Mouse (Mus musculus) hindbrain, embryonic 13.5 days (tissue): Measurements from ENCODE around the gene Cox19. TPM values are rescaled to one million over a fixed set of nuclear protein-coding genes. Genes with fewer than 3 reads are reported as not detected.
"Not testable (repeated sequence)": the region's sequence is repeated elsewhere in the genome, so short reads cannot be mapped to it uniquely, and the experiment has no call there.

ENCODE experiments used
- ATAC-seq: fragments of 200-750 bp; cut with Nextera tagmentation; 2 replicates; pipeline ENCODE4 v1.8.0; 2017; ENCODE audit warnings: moderate TSS enrichment; ENCODE audit not compliant: low FRiP score
- H3K27ac ChIP-seq: fragments of 300-500 bp; sonication (generic); 2 replicates; pipeline ENCODE4 v1.5.1; 2015; ENCODE audit warnings: inconsistent platforms, mild to moderate bottlenecking, moderate library complexity
- H3K27me3 ChIP-seq: fragments of 300-500 bp; sonication (generic); 2 replicates; pipeline ENCODE4 v1.6.1; 2015; ENCODE audit warnings: mild to moderate bottlenecking, inconsistent platforms
- H3K36me3 ChIP-seq: fragments of 300-500 bp; sonication (generic); 2 replicates; pipeline ENCODE4 v1.6.1; 2015; ENCODE audit warnings: mild to moderate bottlenecking, inconsistent platforms
- H3K4me1 ChIP-seq: fragments of 300-500 bp; sonication (generic); replicated peaks from 2 replicates; pipeline ENCODE4 v1.6.1; 2015; ENCODE audit warnings: inconsistent platforms
- H3K4me2 ChIP-seq: fragments of 300-500 bp; sonication (generic); 2 replicates; pipeline ENCODE4 v1.6.1; 2015; ENCODE audit warnings: inconsistent platforms, mild to moderate bottlenecking, moderate library complexity
- H3K4me3 ChIP-seq: fragments of 300-500 bp; sonication (generic); 2 replicates; pipeline ENCODE4 v1.5.1; 2015; ENCODE audit warnings: mild to moderate bottlenecking, inconsistent platforms
- H3K9ac ChIP-seq: fragments of 300-500 bp; sonication (generic); 2 replicates; pipeline ENCODE4 v1.6.1; 2015; ENCODE audit warnings: mild to moderate bottlenecking, inconsistent platforms
- H3K9me3 ChIP-seq: fragments of 300-500 bp; sonication (generic); 2 replicates; pipeline ENCODE4 v1.6.1; 2016; ENCODE audit warnings: inconsistent platforms
- WGBS: fragments of 180-500 bp; shearing (Covaris S2); methylation state at CpG from one replicate; pipeline ENCODE4 v1.1.7; 2015; 5-methylcytosine and 5-hydroxymethylcytosine counted together
- polyA plus RNA-seq: library from polyadenylated mRNA; unstranded; fragments of >200 nt; fragmentation: Nextera tagmentation; extraction: Ambion mirVana; gene quantifications from 2 replicates; pipeline ENCODE4 v1.2.1, GENCODE M21; 2015

Gene Cox19
- polyA plus RNA-seq, 1 experiment from 2014 or later = 124 TPM

- not testable (repeated sequence) for H3K4me2 ChIP-seq, H3K9me3 ChIP-seq, H3K4me3 ChIP-seq, H3K27me3 ChIP-seq, ATAC-seq, H3K36me3 ChIP-seq, H3K27ac ChIP-seq
- WGBS = 84% methylated on average over 5 of the region's 5 CpGs
- Histone ChIP-seq H3K9ac (peak overlapping the region; percentile 31; the same call in 1 of the 2 replicates), H3K4me1 (peaks cover 52% of the 10 kb centered on the region)
These were observed 39.3 kb upstream of the Cox19 start for GRCm38 (mm10) chr5:139390324-139391119.

DNA sequence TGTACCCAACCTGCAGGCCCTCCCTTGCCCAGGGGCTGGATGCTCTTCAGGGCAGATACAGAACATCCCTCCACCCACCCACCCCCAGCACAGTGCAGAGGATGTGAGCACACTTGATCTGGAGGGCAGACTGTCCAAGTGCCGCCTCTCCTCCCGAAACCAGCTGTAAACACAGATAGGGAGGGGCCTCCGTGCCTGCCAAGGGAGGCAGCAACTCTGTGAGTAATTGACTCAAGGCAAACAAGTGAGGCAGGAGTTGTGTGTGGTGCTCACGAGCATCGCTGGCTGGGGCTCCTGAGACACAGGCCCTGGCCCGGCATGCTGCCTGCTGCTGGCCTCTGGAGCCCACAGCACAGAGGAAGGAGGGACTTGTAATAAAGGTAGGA, 38.5 kb upstream of the Cox19 start:
- Histone ChIP-seq H3K27me3 (no peaks in the 10 kb centered on the region), H3K36me3 (peaks cover 4% of the 10 kb centered on the region; the same call in 1 of the 2 replicates), H3K27ac (peak overlapping the region; percentile 69), H3K4me3 (no peak overlapping the region), H3K9me3 (no peaks in the 10 kb centered on the region), H3K9ac (no peak overlapping the region; the same call in 1 of the 2 replicates), H3K4me1 (peaks cover 52% of the 10 kb centered on the region), H3K4me2 (no peak overlapping the region)
- WGBS = 48% methylated on average over 6 of the region's 6 CpGs
- ATAC-seq = peak; percentile 54; the same call in 1 of the 2 replicates

- H3K4me2 ChIP-seq = no peak overlapping the region
- H3K4me1 ChIP-seq = peaks cover 52% of the 10 kb centered on the region
- H3K36me3 ChIP-seq = peaks cover 4% of the 10 kb centered on the region; the same call in 1 of the 2 replicates
- no peak; the same call in 1 of the 2 replicates for ATAC-seq
- no peak overlapping the region; the same call in 1 of the 2 replicates for H3K9ac ChIP-seq
- WGBS = 70% methylated on average over 17 of the region's 17 CpGs
- H3K27ac ChIP-seq = peak overlapping the region; percentile 69
- no peaks in the 10 kb centered on the region for H3K27me3 ChIP-seq
- H3K4me3 ChIP-seq = no peak overlapping the region
- no peaks in the 10 kb centered on the region for H3K9me3 ChIP-seq
These were observed 37.8 kb upstream of the Cox19 start for GRCm38 (mm10) chr5:139388694-139389675.

GRCm38 (mm10) chr5:139388195-139388570, 37.0 kb upstream of the Cox19 start:
- H3K4me2 ChIP-seq = no peak overlapping the region
- no peak for ATAC-seq
- H3K27me3 ChIP-seq = no peaks in the 10 kb centered on the region
- H3K27ac ChIP-seq = peak overlapping the region; percentile 44; the same call in 1 of the 2 replicates
- no peak overlapping the region for H3K9ac ChIP-seq
- peaks cover 4% of the 10 kb centered on the region; the same call in 1 of the 2 replicates for H3K36me3 ChIP-seq
- 79% methylated on average over 4 of the region's 4 CpGs for WGBS
- no peaks in the 10 kb centered on the region for H3K9me3 ChIP-seq
- H3K4me1 ChIP-seq = peaks cover 54% of the 10 kb centered on the region
- no peak overlapping the region for H3K4me3 ChIP-seq

DNA sequence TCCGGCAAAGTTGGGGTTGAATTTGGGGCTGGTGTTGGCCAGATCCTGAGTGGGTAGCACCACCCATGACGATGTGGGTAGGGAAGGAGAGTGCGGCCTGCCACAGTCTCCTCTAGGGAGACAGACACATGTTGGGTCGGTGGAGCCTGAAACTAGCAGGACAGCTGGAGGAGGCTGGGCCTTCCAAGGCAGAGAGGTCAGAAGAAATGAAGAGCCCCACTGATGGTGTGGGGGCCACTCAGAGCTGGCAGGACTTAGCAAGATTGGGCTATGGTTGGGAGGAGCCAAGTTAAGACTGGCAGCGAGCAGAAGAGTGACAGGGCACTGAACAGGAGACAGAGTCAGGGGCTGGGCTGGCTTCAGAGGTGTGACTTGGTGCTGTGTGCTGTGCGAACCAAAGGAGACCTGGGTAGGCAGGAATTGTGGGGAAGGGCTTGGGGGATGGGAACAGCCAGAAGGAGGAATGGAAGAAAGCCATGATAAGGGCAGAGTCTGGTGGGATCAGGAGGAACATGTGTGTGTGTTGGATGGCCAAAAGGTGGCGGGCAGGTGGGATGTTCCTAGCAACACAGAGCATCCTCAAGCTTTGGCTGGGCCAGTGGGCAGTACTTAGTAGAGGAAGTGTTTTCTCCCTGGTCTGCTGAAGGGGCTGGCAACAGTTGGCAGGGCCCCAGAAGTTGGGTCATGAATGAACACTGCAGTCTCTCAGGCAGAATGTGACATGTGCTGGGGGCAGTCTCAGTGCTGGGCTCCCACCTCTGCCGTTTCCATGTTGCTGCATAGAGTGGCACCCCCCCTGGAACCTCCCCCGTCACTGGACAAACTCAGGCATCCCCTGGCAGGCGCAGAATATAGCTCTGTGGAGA, 36.3 kb upstream of the Cox19 start:
- H3K9ac ChIP-seq = no peak overlapping the region
- no peak overlapping the region for H3K4me3 ChIP-seq
- peaks cover 2% of the 10 kb centered on the region; the same call in 1 of the 2 replicates for H3K36me3 ChIP-seq
- H3K9me3 ChIP-seq = no peaks in the 10 kb centered on the region
- no peak overlapping the region for H3K4me2 ChIP-seq
- H3K27me3 ChIP-seq = no peaks in the 10 kb centered on the region
- H3K4me1 ChIP-seq = peaks cover 58% of the 10 kb centered on the region
- 0 out of 2 replicates have a peak, but pooled peaks have one; percentile 12 for ATAC-seq
- 0 out of 2 replicates have a peak overlapping the region, but pooled peaks have one; percentile 44 for H3K27ac ChIP-seq
- 78% methylated on average over 10 of the region's 10 CpGs for WGBS

GRCm38 (mm10) chr5:139386047-139386446, 34.8 kb upstream of the Cox19 start:
- Histone ChIP-seq H3K9me3 (no peaks in the 10 kb centered on the region), H3K4me2 (no peak overlapping the region), H3K36me3 (no peaks in the 10 kb centered on the region), H3K27me3 (no peaks in the 10 kb centered on the region), H3K27ac (no peak overlapping the region), H3K4me3 (no peak overlapping the region), H3K4me1 (peaks cover 57% of the 10 kb centered on the region), H3K9ac (no peak overlapping the region)
- 94% methylated on average over 5 of the region's 5 CpGs for WGBS
- no peak for ATAC-seq

DNA sequence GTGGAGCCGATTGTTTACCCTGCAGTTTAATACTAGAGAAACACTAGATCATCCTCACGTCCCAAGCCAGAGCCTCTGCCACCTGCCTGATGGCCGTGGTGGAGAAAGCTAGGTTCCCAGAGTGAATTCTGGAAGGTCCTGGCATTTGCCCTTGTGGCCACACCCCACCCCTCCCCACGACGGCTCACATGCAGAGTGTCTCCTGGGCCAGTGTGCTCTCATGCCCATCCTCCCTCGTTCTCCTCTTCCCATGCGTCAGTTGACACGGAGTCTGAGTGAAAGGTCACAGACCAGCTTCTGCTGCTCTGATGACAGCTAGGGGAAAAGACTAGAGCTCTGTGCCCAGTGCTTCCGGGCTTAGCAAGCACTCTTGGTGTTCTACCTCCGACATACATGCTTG, 33.3 kb upstream of the Cox19 start:
- H3K36me3 ChIP-seq = no peaks in the 10 kb centered on the region
- H3K9ac ChIP-seq = no peak overlapping the region
- no peak for ATAC-seq
- no peak overlapping the region for H3K4me2 ChIP-seq
- H3K27ac ChIP-seq = no peak overlapping the region
- no peak overlapping the region for H3K4me3 ChIP-seq
- H3K27me3 ChIP-seq = no peaks in the 10 kb centered on the region
- peaks cover 59% of the 10 kb centered on the region for H3K4me1 ChIP-seq
- H3K9me3 ChIP-seq = no peaks in the 10 kb centered on the region
- WGBS = 70% methylated on average over 10 of the region's 10 CpGs

DNA sequence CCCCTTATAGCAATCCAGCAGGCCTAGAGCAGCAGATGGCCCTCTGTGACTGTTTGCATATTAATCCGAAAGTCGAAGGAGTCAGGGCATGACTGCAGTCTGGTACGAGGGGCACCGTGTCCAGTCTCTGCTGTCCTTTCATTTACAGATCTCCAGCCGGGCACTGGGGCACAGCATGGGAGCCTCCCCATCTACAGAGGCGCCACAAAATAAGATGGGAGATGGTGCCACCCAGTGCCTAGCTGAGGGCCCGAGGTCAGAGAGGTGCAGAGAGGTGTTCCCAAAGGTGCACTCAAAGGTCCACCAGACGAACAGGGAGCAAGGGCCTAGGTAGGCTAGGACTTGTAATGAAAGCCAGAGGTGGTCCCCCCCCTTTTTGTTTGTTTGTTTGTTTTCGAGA, 32.0 kb upstream of the Cox19 start:
- Histone ChIP-seq H3K4me1 (peaks cover 57% of the 10 kb centered on the region), H3K27me3 (no peaks in the 10 kb centered on the region), H3K4me2 (no peak overlapping the region), H3K4me3 (no peak overlapping the region), H3K9ac (peak overlapping the region; percentile 24), H3K27ac (peak overlapping the region; percentile 67), H3K36me3 (no peaks in the 10 kb centered on the region), H3K9me3 (no peaks in the 10 kb centered on the region)
- 63% methylated on average over 9 of the region's 9 CpGs for WGBS
- ATAC-seq = no peak

DNA sequence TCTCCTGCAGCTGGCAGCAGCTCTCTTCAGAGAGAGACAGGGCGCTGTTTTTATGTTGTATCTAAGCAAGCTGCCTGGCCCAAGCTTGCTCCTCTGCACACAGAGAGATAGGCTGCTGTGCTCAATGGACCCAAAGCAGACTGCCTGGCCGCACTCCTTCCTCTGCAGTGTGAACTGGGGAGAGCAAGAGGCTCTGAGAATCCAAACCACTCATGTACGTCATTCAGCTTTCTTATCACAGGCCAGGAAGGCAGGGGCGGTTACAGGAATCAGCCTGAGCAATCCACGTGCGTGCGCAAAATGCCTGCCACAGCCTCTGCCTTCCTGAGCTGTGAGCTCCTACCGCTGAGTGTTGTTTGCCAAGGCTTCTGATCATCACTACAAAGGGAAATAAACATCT, 31.5 kb upstream of the Cox19 start:
- H3K9ac ChIP-seq = peak overlapping the region; percentile 24
- peaks cover 57% of the 10 kb centered on the region for H3K4me1 ChIP-seq
- WGBS = 72% methylated on average over 8 of the region's 8 CpGs

GRCm38 (mm10) chr5:139381586-139382513, 30.6 kb upstream of the Cox19 start:
- WGBS = 83% methylated on average over 18 of the region's 18 CpGs
- Histone ChIP-seq H3K4me2 (0 out of 2 replicates have a peak overlapping the region, but pooled peaks have one; percentile 10), H3K36me3 (no peaks in the 10 kb centered on the region), H3K27me3 (no peaks in the 10 kb centered on the region), H3K4me1 (peaks cover 54% of the 10 kb centered on the region), H3K9ac (no peak overlapping the region), H3K9me3 (no peaks in the 10 kb centered on the region), H3K27ac (peak overlapping the region; percentile 67), H3K4me3 (no peak overlapping the region)
- ATAC-seq = no peak

More for the DNA sequence above, 31.5 kb upstream of the Cox19 start:
- Histone ChIP-seq H3K27me3 (no peaks in the 10 kb centered on the region), H3K9me3 (no peaks in the 10 kb centered on the region), H3K27ac (peak overlapping the region; percentile 67), H3K36me3 (no peaks in the 10 kb centered on the region), H3K4me2 (no peak overlapping the region), H3K4me3 (no peak overlapping the region)
- no peak for ATAC-seq
